Mouse (Mus musculus): Measurements from ENCODE around the gene Cyp1a1. TPM values are rescaled to one million over a fixed set of nuclear protein-coding genes. Genes with fewer than 3 reads are reported as not detected.

The Cyp1a1 gene
- polyA plus RNA-seq, 1 experiment from 2014 or later, result 0.08 TPM

DNA sequence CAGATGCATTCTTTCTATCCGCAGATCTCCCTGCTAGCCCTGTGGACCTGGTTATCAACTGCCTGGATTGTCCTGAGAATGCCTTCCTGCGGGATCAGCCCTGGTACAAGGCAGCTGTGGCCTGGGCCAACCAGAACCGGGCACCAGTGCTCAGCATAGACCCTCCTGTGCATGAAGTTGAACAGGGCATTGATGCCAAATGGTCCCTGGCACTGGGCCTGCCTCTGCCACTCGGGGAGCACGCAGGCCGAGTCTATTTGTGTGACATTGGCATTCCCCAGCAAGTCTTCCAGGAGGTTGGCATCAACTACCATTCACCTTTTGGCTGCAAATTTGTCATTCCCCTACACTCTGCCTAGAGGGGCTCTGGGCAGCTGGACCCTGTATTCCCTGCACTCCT, 60.4 kb downstream of the Cyp1a1 start:
- Histone ChIP-seq H3K27ac (no peak overlapping the region), H3K4me2 (no peak overlapping the region), H3K9me3 (no peaks in the 10 kb centered on the region), H3K36me3 (peaks cover 90% of the 10 kb centered on the region), H3K4me3 (no peak overlapping the region), H3K9ac (no peak overlapping the region), H3K4me1 (no peaks in the 10 kb centered on the region), H3K27me3 (no peaks in the 10 kb centered on the region)
- 89% methylated on average over 6 of the region's 6 CpGs for WGBS
- no peak for ATAC-seq (ENCODE audit: insufficient number of reproducible peaks, low FRiP score, low TSS enrichment, low read depth)

DNA sequence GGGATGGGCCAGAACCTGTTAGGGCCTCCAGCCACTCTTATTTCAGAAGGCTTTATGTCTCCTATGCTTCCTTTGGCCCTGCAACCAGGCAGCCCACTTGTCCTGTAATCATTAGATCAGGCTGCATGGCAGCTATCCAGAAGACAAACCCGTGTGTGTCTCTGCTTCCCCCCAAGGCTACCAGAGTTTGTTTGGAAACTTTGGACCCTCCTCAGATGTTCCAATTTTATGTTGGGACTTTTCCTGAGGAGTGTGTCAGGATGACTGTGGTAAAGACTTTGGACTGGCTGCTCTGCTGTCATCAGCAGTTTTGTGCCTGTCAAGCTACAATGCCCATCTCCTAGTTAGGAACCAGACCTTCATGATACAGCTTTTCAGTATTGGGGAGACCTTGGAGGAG, 61.1 kb downstream of the Cyp1a1 start:
- ATAC-seq (ENCODE audit: insufficient number of reproducible peaks, low FRiP score, low TSS enrichment, low read depth), result no peak
- no peak overlapping the region for H3K27ac ChIP-seq
- H3K36me3 ChIP-seq, result peaks cover 92% of the 10 kb centered on the region
- H3K4me2 ChIP-seq, result no peak overlapping the region
- no peaks in the 10 kb centered on the region for H3K27me3 ChIP-seq
- no peak overlapping the region for H3K4me3 ChIP-seq
- 47% methylated on average over 1 of the region's 1 CpGs for WGBS
- H3K9ac ChIP-seq, result no peak overlapping the region
- H3K4me1 ChIP-seq, result no peaks in the 10 kb centered on the region
- H3K9me3 ChIP-seq, result no peaks in the 10 kb centered on the region

DNA sequence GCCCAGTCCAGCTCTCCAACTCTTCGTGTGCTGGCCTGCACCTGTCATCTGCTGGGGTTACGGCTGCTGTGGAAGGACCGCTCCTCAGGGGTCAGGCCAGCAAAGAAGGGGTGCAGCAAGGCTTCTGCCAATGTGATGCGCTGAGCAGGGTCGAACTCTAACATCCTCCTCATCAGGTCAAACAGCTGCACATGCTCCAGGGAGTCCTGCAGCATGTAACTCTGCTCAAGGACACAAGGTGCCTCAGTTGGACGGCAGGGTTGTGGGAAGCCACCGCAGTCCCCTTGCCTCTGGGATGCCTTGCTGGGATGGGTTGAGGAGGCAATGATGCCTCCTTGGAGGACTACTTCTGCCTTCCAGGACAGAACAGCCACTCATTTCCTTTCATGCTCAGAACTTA, 63.2 kb downstream of the Cyp1a1 start:
- WGBS, result 88% methylated on average over 7 of the region's 7 CpGs

More for the DNA sequence above, 63.2 kb downstream of the Cyp1a1 start:
- Histone ChIP-seq H3K4me3 (no peak overlapping the region), H3K36me3 (peaks cover 100% of the 10 kb centered on the region), H3K27ac (no peak overlapping the region), H3K9me3 (no peaks in the 10 kb centered on the region), H3K4me1 (no peaks in the 10 kb centered on the region), H3K4me2 (no peak overlapping the region), H3K27me3 (no peaks in the 10 kb centered on the region), H3K9ac (no peak overlapping the region)
- no peak for ATAC-seq (ENCODE audit: insufficient number of reproducible peaks, low FRiP score, low TSS enrichment, low read depth)

Other genes starting within 250 kb of the Cyp1a1 start
- gene Ppcdc, start 247.8 kb upstream of the Cyp1a1 start, polyA plus RNA-seq (2015; fragmentation: Nextera tagmentation; extraction: Ambion mirVana), result 23.3 and 25.5 TPM in 2 replicates
- gene Scamp5, start 219.9 kb upstream of the Cyp1a1 start, polyA plus RNA-seq (2015; fragmentation: Nextera tagmentation; extraction: Ambion mirVana), result 12.7 and 14.2 TPM in 2 replicates
- gene Rpp25, start 183.9 kb upstream of the Cyp1a1 start, polyA plus RNA-seq (2015; fragmentation: Nextera tagmentation; extraction: Ambion mirVana), result 0.40 and 1.1 TPM in 2 replicates
- gene Cox5a, start 166.7 kb upstream of the Cyp1a1 start, polyA plus RNA-seq (2015; fragmentation: Nextera tagmentation; extraction: Ambion mirVana), result 411 and 426 TPM in 2 replicates
- 26.8 and 27.5 TPM in 2 replicates for gene Fam219b, start 150.4 kb upstream of the Cyp1a1 start, polyA plus RNA-seq (2015; fragmentation: Nextera tagmentation; extraction: Ambion mirVana)
- gene Mpi, start 135.2 kb upstream of the Cyp1a1 start, polyA plus RNA-seq (2015; fragmentation: Nextera tagmentation; extraction: Ambion mirVana), result 37.9 and 49.8 TPM in 2 replicates
- gene Scamp2, start 127.0 kb upstream of the Cyp1a1 start, polyA plus RNA-seq (2015; fragmentation: Nextera tagmentation; extraction: Ambion mirVana), result 86.4 and 94.3 TPM in 2 replicates
- 21.2 and 23.2 TPM in 2 replicates for gene Ulk3, start 98.5 kb upstream of the Cyp1a1 start, polyA plus RNA-seq (2015; fragmentation: Nextera tagmentation; extraction: Ambion mirVana)
- gene Cplx3, start 81.6 kb upstream of the Cyp1a1 start, polyA plus RNA-seq (2015; fragmentation: Nextera tagmentation; extraction: Ambion mirVana), result 0.36 TPM in 1 of 2 replicates, not detected in the other
- not detected in 2 replicates for gene Lman1l, start 67.2 kb upstream of the Cyp1a1 start, polyA plus RNA-seq (2015; fragmentation: Nextera tagmentation; extraction: Ambion mirVana)
- gene Csk, start 34.3 kb upstream of the Cyp1a1 start, polyA plus RNA-seq (2015; fragmentation: Nextera tagmentation; extraction: Ambion mirVana), result 24.2 and 29.0 TPM in 2 replicates
- gene Cyp1a2, start 4.2 kb upstream of the Cyp1a1 start, polyA plus RNA-seq (2015; fragmentation: Nextera tagmentation; extraction: Ambion mirVana), result not detected in 2 replicates
- gene Edc3, start 20.6 kb downstream of the Cyp1a1 start, polyA plus RNA-seq (2015; fragmentation: Nextera tagmentation; extraction: Ambion mirVana), result 32.9 and 33.9 TPM in 2 replicates
- 64.7 and 80.3 TPM in 2 replicates for gene Clk3, start 77.9 kb downstream of the Cyp1a1 start, polyA plus RNA-seq (2015; fragmentation: Nextera tagmentation; extraction: Ambion mirVana)
- 3.6 and 3.8 TPM in 2 replicates for gene Arid3b, start 148.9 kb downstream of the Cyp1a1 start, polyA plus RNA-seq (2015; fragmentation: Nextera tagmentation; extraction: Ambion mirVana)
- 107 TPM in 2 replicates for gene Ubl7, start 223.1 kb downstream of the Cyp1a1 start, polyA plus RNA-seq (2015; fragmentation: Nextera tagmentation; extraction: Ambion mirVana)

All from limb, embryonic 15.5 days (tissue).